Mouse (Mus musculus): Measurements from ENCODE around the gene Klra3.
"Not testable (repeated sequence)": the region's sequence is repeated elsewhere in the genome, so short reads cannot be mapped to it uniquely, and the experiment has no call there.

Klra3 gene

DNA sequence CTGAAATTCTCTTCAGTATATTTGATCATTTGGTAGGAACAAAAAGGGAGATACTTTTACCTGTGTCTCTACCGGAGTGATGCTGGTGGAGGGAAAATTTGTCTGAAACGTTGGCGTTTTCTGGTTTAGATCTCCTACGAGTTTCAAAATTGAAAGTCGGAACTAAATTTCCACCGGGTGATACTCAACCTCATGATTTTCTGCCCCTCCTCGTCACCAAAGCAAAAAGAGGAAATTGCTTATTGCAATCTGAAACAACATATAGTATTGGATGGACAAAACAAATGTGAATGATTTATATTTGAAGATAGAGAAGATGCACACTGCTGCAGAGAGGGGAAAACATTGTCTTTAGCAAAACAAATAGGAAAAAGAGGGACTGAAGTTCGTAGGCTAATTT, at the start of gene Klra3:
Gene Klra3 (minus strand): TSS at position 164 of the 400 bp plus-strand sequence.
- DNase-seq (ENCODE audit: low spot score in 2 of 2) = no peak

GRCm38 (mm10) chr6:130386750-130387149, 49.4 kb upstream of the Klra3 start, which contains the start of gene Klra1:
Gene Klra1 (minus strand): TSS chr6:130386874.
- DNase-seq (ENCODE audit: low spot score in 2 of 2) = no peak

- no peak for DNase-seq (ENCODE audit: low spot score in 2 of 2)
Observed at GRCm38 (mm10) chr6:130385803-130386202, 48.4 kb upstream of the Klra3 start.

DNA sequence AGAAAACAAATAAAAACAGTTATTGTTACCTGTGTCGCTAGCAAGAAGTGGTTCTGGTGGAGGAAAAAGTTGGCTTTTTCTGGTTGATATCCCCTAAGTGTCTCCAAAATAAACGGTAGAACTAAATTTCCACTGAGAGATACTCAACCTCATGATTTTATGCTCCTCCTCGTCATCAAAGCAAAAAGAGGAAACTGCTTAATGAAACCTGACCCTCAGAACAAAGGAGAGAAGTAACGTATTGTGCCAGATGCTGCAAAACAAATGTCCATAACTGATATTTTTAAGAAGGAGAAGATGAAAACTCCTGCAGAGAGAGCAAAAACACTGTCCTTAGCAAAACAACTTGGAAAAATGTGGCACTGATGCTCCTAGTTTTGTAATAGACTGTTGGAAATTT, 45.0 kb upstream of the Klra3 start:
- DNase-seq (ENCODE audit: low spot score in 2 of 2) = no peak

DNA sequence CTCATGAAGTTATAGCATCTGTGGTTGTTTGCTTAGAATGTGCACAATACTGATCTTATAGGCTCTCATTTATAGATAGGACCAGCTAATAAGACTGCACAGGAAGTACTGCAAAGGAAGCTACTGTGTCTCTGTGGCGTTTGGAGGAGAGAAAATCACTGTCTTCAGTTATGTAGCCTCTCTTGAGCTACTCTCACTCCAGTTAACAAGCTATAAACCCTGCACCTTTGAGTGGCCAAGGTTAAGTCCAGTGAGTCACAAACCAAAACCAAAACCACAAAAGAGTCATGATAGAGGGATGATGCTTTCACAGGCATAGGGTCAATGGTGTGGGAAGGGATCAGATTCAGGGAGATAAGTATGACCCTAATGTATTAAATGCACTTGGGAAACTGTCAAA, 8.0 kb upstream of the Klra3 start:
- not testable (repeated sequence) for DNase-seq (ENCODE audit: low spot score in 2 of 2)

DNA sequence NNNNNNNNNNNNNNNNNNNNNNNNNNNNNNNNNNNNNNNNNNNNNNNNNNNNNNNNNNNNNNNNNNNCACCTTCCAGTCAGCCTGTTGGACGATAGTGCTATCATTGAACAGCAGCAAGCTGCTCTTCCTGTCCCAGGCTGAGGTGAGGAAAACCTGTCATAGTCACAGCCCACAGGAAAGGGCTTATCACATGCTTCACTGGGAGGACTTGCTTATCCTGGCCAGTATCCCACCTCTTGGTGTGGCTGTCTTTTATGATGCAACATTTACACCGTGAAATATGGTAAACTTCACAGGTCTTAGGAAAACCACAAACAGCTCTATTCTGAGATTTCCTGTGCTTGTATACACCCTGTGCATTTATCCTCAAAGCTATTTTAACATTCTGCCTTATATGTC, 4.6 kb upstream of the Klra3 start:
- not testable (repeated sequence) for DNase-seq (ENCODE audit: low spot score in 2 of 2)

DNA sequence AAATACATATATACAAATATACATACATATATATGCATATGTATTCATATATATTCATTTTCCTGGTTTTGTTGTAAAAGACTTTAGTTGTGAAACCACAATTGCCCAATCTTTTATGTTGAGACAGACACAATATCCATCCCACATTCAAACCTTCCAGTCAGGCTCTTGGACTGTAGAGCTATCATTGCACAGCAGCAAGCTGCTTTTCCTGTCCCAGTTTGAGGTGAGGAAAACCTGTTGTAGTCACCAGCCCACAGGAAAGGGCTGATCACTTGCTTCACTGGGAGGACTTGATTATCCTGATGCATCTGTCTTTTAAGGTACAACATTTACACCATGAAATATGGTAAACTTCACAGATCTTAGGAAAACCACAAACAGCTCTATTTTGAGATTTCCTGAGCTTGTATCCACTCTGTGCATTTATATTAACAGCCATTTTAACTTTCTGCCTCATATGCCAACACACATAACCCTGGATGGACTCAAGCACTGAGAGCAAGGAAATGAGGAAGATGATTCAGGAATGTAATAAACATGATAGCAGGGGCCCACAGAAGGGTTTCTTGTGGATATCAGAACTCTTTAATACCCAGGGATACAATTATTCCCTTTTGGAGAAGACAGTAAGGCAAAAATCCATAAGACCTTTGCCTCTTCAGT, 49.3 kb downstream of the Klra3 start:
- no peak for DNase-seq (ENCODE audit: low spot score in 2 of 2)

GRCm38 (mm10) chr6:130281828-130282227, 55.5 kb downstream of the Klra3 start, which contains the start of gene Klra10:
Gene Klra10 (minus strand): TSS chr6:130281928.
- DNase-seq (ENCODE audit: low spot score in 2 of 2) = not testable (repeated sequence)
